Mouse (Mus musculus) A20 (cell line): ENCODE results near the gene Iqschfp.
"Not testable (repeated sequence)": the region's sequence is repeated elsewhere in the genome, so short reads cannot be mapped to it uniquely, and the experiment has no call there.

ENCODE experiments used
- DNase-seq: peaks from one replicate; pipeline ENCODE4 v3.0.0-alpha.2; 2011; ENCODE audit warnings: low read depth, low spot score

The Iqschfp gene

DNA sequence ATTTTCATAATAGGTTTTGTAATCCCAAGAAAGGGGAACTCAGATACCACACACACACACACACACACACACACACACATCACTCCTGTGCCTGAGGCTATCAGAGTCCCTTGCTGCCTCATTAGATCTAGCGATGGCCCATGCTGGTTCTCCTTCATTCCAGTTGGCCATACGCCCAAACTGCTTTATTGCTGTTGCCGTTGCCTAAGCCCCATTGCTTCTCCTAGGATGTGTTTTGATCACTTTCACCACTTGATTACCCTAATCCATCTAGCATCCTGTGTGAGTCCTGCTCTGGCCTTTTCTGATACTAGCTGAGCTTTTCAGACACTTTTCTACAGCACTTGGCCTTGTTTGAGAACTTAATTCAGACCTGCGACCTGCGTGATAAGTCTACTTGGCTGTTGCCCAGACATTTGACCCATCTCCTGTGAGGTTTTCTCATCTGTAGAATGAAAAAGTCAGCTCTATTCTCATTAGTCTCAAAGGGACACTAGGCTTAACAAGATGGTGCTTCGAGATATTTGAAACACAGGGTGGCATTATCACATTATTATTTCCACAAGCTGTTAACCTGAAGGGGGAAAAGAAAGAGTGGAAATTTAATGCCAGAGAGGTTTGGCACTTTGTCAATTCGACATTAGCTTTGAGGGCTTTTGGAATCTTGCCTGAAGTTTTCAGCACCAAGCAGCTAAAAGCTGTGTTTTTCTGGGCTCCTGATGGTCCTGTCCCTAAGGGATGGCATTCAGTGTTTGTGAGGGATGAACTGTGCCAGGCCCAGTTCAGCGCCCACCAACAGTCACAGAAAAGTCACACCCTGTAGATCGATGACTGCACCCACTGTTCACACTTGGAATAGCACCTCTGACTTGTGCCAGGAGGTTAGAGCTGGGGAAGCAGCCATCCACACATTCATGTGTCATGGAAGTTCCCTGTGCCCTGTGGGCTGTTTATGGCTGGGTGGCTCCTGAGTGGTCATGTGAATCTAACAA lies 179.7 kb downstream of the Iqschfp start:
- no peak for DNase-seq

DNA sequence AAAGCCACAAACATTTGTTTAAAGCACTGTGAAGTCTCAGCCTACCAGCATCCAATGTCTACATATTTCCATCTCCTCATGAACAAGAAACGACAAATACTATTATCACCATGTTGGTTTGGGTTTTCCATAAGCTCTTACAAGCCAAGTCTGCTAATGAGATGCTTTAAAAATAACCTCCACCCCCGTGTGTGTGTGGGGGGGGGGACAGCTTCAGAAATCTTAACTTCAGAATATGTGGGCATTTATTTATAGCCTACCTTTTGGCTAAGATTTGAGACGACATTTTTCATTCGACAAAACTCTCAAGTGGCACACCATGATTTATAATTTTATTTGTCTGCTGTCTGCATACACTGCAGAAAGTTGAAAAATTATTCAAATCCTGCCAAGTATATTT lies 185.4 kb downstream of the Iqschfp start:
- no peak for DNase-seq

DNA sequence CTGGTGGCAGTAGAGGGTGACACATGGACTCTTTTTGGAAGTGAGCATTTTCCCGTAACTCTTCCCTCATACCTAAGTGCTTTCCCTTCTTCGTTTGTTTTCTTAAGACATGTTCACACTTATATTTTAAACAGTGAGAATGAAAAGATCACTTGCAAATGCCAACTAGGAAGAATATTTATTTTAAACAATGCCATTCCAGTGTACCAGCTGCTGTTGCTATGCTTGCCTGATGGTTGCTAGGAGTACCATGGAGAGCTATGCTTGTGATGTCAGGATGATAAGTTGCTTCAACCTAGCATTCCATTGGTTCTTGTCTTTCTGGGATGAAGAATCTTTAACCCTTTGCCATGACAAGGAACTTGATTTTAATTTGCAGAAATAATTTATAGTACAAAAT lies 193.0 kb downstream of the Iqschfp start:
- no peak for DNase-seq

DNA sequence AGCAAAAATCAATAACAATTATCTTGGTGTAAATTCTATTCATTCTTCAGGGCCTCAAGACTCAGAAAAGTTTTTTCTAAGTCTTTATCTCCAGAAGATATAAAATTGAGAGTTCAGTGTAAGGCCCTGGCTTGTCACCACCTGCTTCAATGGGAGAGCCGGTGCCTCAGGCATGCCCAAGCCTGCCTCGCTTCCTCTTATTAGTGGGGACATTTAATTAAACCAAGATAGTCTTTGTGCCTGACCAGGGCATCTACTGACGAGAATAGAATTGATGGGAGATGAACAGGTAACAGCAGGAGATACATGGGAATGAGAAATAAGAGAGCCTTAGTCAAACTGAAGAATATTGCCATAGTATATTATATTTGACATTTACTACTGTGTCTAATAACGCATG lies 200.1 kb downstream of the Iqschfp start:
- DNase-seq = no peak

DNA sequence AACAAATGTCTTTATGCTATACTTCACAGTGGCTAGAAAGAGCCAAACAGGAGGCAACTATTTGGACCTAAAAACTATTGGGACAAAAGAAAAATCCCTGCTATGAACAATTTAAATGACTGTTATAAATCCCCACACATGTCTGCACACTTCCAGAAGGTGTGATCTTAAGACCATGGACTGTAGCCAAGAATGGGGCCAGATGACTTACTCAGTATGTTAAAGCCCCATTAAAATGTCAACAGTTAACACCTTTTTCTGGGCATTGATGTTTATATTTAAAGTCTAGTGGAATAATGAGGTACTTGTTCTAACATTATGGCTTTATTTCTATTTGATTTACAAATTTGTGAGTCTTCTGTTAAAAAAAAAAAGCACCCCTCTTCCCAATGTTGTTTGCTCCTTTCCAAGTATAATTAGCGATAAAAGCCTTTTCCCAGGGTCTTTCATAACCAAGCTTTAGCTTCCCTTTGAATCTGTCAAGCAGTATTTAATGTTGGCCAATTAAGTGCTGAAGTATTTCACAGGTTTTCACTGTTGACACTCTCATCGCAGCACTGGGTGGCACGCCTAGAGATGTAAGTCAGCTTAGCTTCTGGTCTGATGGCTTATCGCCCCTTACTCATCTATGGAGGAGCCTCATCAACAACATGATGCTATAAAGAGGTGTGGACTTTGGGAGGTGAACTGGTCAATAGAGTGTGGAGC lies 204.8 kb downstream of the Iqschfp start:
- DNase-seq = no peak

DNA sequence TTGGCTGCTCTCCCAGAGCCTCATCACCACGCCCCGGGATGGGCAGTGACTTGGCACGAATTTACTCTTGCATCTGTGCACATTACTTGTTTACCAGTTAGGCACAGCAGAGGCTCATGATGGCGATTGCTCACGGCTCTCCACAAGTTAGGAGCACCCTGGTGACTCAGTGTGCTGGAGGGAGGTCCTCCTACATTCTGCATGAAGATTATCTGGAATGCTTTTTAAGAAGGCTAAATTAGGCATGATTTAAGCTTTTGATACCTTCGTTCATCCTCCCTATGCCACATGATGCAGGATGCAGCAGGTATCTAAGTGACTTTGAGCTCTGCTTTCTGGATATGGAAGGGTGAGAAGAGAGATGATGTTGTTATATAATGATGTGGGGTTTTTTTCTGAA lies 207.5 kb downstream of the Iqschfp start:
- not testable (repeated sequence) for DNase-seq

DNA sequence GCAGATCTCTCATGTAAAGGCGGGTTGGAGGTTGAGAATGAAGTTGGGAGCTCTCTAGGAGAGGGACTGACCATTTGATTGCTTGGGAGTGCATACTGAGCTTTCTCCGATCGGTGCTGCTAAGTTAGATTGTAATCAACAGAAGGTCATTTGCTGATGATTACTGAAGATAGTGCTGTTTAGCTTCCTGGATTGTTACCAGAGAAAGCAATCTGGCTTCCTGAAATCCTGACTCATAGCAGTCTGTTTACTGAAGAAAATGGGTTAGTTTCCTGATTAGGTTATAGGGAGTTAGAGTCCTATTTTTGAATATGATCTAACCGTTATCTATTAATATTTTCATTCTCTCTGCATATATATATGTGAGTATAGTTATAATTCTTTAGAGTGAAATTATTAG lies 209.3 kb downstream of the Iqschfp start:
- DNase-seq = no peak

DNA sequence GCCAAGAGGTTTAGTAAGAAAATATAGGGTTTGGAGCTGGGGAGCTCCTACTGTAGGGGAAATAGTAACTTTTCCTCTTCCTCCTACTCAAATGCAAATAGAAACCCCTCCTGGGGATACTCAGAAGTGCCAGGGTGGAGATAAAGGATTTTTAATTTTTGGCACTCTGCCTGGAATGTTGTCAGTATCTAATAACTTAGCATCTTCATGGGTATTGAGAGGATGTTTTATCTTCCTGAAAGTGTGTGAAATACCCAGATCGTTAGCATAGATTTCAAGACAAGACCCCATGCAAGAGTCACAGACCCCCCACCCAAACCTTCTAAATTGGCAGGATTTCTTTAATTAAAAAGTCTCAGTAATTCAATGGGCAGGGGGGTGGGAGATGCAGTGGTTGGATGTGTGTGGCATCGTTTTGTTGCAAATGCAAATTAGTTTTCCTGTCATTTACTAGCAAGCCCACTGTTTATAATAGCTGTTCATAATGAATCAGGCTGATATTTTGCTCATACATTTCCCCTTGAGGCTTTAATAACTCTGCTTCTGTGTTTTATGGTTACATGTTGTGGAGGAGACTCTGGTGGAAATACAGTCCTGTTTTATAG lies 213.2 kb downstream of the Iqschfp start:
- DNase-seq = no peak

DNA sequence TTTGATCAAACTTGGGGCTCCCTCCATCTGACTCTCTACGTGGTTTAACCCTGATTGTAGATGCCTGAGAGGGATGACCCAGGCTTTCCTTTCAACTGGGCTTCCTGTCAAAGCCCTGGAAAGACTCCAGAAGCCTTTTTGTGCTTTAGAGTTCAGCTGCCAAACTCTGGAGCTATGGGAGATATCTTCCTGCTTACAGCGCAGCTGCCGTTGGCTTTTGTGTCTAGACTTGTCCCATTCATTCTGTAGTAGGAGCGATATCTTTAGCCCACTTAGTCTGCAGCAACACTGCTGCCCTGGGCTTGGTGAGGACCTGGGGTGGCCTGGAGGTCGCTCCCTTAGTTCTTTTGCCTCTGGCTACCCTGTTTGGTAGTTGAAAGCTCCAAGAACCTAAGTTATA lies 229.3 kb downstream of the Iqschfp start:
- DNase-seq = no peak

DNA sequence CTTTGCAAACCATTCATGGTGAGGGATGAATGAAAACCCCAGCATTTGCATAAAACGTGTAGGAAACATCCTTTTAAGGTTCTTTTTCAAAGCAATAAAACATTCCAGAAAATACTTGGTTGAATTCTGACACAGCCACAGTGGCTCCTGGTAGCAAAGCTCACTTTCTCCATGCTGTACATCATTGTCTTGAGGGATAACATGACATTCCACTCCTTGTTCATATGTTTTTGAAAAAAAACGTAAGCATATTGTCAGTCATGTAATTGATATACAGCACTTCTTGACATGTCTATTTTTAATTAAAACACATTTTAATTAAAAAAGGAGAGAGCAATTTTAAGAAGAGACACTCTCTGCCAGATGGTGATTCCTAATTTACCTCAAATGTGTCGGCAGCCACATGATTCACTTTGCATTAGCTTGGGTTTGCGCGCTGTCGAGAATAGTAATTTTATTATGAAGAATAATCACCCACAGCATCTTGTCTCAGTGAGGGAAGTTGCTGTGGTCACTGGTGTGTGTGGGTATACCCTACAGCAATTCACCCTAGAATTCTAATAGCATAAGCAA lies 234.3 kb downstream of the Iqschfp start:
- no peak for DNase-seq

DNA sequence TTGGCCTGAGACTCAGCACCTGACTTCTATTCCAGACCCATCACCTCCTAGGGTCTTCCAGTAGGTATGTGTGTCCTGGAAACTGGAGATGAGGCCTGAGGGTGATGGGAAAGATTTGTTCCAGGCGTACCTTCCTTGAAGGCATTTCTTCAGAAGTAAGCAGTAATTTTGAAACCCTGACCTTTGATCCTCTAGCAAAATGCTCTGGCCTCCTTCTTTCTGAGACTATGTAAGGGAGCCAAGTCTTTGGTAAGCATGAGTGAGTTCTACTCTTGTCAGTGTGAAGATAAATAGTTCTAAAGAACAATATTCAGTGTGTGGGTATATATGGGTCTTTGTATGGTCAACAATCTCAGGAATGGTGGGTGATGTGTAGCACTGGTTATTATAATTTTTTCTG lies 238.4 kb downstream of the Iqschfp start:
- no peak for DNase-seq

DNA sequence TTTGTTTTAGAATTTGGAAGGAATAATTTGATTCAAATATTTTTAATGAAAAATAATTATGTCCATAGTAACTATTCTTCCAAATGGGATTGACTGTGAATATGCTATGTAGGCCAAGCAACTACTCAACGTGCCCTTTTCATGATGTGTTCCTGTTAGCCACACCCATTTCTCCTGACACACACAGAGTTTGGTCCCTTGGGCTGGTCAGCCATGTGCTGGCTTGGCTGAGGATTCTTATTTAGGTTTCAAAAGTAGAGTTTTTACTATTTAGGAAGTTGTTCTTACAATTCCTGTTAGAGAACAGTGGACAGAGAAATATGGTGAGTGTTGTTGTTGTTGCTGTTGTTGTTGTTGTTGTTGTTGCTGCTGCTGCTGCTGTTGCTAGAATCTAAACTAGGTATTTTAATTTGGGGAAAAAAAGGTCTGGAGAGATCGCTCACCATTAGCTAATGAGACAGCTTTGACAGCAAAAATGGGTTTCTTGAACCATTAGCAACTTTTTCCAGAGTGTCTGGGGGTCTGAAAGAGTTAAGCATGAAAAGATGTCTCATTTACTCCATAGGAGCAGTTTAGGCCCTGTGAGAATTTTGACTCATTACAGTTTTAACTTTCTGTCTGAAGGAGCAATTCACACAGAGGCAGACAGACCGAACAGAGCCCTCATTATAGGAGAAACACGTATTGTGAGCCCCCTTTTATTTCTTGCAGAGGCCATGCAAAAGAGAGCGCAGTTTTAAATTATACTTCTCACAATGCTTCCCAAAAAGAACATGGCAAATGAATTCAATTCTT lies 247.0 kb downstream of the Iqschfp start:
- no peak for DNase-seq

DNA sequence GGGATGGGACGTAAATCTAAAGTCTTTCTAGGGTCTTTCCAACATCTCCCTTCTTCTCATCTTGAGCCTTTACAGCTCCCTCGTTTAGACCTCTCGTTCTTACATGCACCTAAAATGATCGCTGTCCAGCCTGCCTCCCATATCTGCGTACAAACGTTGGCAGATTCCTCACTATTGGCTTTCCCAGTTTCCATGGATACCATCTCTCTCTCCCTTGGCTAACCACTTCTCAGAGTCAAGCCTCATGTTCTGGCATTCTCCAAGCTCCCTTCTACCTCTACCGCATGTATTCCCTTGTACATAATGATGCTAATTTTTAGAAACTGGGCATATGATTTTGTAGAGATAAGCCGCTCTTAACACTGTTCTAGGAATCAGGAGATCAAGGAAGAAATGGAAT lies 258.7 kb downstream of the Iqschfp start:
- no peak for DNase-seq

DNA sequence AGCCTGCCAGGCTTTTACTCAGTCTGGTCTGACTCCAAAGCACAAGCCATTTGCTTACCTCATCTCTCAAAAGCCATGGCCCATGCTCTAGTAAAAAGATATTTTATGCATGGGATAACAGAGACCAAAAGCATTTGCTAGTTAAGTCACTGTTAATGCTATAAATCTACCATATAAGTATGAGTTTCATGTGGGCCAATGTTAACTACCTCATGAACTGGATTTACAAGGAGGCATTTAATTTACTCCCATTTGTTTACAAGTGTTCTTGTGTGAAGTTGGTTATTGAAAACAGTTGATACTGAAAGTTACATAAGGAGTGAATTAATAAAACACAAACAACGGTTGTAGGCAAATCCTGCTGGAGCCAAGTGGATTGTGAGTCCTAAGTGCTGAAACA lies 268.1 kb downstream of the Iqschfp start:
- no peak for DNase-seq

DNA sequence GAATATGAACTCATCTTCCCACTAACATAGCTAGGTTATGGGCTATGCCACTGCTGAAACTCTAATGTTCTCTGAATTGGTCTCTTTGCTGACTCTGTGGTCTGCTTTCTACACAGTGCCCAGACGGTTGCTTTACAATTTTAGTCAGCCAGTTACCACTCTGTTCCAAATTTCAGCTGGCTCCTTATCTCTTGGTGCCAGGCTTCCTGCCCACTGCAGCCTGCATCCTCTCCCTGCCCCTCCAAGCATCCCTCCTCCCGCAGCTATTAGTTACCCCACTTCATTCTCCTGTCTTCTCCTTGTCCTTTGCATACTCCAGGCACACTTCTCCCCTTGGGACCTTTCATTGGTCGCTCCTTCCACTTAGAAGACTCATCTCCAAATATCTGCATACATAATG lies 268.7 kb downstream of the Iqschfp start:
- DNase-seq = no peak

DNA sequence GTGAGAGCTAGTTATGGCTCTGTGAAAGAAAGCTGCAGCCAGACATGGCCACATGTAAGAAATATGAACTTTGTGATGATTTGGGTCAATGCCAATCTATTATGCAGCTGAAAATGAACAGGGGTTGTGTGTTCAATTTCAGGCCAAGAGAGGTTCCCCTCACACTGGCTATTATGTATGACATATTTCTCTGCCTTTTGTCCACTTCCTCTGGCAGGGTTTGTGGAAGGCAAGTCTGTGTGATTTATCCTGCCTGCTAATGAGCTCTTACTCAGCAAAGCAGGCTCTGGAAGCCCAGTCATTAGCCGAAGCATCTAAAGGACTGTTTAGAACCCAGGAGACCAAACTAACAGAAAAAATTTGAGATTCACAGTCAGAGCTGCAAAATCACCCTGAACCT lies 286.2 kb downstream of the Iqschfp start:
- DNase-seq = no peak

DNA sequence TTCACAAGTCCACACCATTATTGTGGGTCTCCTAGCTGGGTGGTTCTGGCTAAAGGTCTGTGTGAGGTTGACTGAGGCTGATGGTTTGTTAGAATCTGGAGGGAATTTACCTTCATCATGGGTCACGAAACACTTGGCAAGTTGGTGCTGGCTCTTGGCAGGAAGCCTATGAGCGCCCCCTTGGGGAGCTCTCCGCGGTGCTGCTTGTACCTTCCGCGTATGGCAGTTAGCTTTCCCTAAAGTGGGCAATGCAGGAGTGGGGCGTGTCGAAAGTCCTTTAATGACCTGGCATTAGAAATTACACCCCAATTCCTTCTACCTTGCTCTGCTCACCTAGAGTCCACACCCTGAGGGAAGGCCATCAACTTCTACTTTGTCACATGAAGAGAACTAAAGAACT lies 295.4 kb downstream of the Iqschfp start:
- DNase-seq = no peak

DNA sequence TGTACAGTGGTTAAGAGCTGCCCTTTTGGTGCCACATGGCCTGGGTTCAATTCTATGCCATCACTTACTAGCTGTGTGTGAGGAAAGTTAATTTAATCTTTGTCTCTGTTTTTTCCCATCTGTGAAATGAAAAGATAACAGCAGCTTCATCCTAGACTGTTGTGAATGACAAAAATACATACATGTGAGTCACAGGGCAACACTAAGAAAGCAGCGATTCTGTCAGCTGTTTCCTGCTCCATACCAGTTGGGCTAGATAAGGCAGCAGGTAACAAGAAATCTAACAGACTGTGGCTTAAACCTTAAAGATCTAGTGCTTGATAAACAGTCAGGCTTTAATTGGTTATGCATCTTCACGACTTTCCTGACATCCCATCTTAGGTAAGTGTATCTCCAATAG lies 297.1 kb downstream of the Iqschfp start:
- no peak for DNase-seq

DNA sequence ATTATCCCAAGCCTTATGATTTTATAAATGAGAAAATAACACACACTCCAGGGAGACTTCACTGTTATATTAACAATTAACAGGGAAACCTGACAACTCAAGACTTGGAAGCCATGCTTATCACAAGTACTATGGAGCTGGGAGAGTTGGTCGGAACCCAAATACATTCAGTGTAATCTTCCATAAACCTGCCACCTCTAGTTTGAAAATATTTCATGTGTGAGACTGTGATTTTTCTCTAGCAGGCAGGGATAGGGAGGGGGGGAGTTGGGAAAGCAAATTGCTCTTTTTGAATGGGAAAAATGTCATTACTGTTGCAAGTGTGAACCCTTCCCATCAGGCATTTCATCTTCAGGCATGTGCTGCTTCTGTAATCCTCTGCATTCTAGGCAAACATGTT lies 304.9 kb downstream of the Iqschfp start:
- DNase-seq = no peak

DNA sequence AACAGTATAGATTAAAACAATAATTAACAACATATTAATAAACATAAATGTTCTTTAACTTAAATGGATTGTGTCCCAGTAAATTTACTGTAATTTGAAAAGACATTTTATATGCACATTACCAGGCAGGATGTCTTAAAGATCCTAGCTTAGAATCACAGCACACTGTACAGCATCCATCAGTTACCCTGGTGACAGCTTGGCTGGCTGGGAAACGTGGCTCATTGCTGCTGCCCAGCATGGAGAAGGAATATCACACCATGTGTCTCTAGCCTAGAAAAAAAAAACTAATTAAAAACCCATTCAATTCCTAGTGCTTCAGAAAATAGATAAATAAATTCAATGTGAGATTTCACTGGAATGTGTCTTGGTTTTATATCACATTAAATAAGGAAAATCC lies 309.2 kb downstream of the Iqschfp start:
- no peak for DNase-seq

DNA sequence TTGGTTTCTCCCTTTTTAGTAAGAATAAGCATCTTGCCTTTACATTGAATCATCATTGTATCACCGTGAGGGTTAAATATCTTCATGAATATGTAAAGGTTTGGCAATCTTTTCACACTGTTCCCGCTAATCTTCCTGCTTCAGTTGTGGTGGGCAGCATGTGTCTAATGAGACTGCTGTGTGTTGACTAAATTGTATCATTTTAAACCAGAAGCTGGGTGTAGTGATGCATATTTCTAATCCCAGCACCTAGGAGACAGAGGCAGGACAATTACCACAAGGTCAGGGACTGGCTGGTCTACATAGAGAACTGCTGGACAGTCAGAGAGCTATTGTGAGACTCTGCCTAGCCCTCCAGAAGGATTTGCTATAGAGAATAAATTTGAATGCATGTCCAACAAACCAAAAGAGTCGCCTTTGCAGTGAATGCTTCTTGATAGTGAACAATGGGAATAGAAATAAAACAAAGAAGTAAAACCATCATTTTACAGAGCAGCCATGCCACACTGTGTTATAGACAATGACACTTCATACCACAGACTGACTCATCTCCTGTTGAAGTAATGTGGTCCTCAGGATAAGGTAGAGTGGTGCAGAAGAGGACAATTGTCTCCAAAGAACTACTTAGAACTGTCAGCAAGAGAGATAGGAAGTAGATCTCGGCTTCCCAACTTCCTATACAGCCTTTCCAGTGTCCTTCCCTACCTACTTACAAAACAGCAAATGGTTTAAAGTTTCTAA lies 310.3 kb downstream of the Iqschfp start:
- DNase-seq = no peak
